Mouse (Mus musculus) hindlimb bud, embryonic 11.5 days (tissue): Measurements from ENCODE around the gene Fignl1.
A peak's percentile ranks its signal among the peaks of the same experiment; 100 is the strongest.

ENCODE experiments used
- DNase-seq: peaks from one replicate; pipeline ENCODE4 v3.0.0-alpha.2; 2012; ENCODE audit warnings: low read depth, low spot score; ENCODE audit errors: extremely low spot score

The Fignl1 gene

GRCm38 (mm10) chr11:11832755-11833084, 24.0 kb upstream of the Fignl1 start:
- no peak for DNase-seq

DNA sequence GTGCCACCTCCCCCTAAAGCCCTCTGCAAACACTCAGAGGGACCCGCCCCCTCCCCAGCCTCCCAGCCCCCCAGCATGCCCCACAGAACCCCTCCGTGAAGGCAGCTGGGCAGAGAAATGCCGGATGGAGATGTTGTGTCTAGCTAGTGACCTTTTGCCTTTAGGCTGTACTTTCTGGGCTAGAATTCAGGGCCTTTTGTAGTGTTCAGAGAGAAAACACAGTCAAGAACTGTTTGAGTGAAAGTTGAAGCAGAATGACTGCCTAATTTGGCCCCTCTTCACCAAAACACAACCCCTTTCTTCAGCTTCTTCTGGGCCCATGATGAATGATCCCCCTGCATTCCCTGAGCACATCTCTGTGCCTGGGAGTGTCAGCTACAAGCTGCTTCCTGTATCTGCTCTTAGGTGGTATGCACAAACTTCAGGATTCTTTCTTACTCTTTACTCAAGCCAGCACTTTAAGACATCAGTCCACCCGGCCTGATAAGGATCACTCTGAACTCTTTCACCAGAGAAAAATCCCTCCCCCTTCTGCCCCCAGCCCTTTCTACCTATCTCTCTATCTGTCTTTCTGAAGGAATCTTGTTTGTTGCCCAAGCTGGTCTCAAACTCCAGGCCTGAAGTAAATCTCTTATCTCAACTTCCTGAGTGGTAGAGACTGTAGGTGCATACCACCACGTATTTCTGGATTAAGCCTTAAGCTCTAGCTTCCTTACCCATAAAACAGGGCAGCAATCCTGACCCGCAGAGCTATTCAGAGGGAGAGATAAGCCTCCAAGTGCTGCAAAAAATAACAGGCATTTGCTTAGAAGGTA, 23.4 kb upstream of the Fignl1 start:
- DNase-seq: no peak

DNA sequence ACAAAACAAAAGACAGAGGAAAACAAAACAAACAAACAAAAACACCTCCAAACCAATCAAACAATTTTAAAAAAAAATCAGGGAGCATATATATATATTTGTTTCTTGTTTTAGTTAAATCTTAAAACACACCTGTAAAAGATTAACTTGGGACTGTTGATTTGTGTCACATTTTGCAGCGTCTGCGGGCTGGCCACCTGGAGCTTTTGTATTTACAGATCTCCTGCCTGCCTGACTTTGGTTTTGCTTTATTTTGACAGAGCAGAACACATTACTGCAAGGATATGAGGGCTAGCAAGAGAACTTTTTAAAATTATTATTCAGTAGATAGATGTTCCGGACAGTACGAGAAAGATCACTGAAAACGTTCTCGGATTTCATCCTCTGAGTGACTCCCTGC, 22.8 kb upstream of the Fignl1 start:
- DNase-seq: no peak

- no peak for DNase-seq
These were observed 22.2 kb upstream of the Fignl1 start for GRCm38 (mm10) chr11:11830884-11831495.

DNA sequence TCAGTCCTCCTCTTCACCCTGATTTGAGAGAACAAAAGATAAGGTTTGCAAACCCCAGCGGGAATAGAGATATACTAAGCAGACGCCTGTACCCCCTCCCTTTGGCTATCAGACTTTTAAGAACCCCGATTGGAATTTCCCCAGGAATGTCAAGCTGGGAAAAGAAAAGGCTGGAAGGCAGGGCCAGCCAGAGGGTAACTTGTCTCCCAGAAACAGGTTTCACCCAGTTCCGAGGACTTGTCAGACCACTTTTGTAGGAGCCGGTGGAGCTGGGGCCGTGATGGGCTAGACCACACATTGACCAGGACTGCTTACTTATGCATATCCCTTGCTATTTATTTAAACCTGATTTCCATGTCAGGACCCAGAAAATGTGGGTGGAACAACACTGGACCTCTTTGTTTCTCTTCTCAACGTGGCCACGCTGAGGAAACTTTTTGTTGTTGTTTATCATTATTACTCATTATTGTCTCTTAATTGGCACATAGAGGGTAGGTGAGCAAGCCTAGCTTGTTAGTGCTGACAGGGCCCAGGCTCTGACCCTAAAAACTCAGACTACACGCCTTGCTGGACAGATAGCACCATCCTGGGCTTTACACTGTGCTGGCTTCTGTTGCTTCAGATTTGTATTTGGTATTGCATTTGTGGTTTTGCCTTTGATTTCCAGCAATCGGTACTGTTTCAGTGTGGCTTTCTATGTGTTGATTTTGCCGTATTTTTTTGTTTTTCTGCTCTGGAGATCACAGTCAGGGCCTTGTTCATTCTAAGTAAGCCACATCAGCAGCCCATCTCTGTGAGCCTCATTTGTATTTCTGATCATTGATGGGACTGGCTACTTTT, 20.6 kb upstream of the Fignl1 start:
- DNase-seq: no peak

DNA sequence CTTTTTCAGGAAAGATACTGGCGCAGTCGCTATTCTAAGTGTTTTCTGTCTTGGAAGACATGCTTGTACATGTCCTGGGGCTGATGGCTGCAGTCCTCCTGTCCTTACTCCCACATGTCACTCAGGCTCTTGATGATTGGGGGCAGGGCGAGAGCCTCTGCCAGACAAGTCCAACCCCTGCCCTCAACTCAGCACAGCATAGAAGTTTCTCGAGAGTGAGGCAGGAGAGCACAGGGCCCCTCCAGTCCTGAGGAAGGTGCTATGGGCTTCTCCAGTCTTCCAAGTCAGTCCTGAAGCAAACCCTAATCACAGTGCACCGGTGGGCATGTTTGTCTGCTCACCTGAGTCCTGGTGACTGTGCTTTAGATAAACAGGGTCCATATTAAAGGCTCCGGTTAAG, 20.0 kb upstream of the Fignl1 start:
- DNase-seq: no peak

DNA sequence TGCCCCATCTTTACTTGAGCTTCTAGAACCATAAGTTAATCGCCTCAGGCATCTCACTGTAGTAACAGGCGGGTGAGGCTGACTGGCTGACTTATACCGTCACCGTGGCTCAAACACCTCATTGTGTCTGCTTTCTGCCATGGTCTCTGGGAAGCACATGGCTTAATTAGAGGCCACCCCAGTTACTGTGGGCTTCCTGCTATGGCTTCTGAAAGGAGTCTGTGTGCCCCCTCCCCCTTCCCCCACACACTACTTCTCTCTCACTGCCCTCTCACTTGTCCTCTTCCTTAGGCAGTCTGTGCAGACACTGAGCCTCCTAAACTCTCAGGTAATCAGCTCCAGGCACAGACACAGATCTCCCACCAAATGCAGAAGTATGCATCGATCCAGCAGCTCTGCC, 19.5 kb upstream of the Fignl1 start:
- DNase-seq: no peak

DNA sequence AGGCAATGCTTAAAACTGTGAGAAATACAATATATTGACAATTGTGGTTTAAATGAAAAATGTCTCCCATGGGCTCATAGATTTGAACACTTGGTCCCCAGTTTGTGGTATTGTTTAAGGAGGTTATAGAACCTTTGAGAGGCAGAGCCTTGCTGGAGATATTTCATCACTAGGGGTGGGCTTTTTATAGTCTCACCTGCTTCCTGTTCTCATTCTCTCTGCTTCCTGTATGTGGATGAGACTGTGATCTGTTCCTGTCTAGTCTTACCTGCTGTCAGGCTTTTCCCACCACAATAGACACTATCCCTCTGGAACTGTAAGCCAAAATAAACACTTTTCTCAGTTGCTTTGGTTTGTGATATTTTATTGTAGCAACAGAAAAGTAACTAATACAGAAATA, 17.7 kb upstream of the Fignl1 start:
- no peak for DNase-seq

GRCm38 (mm10) chr11:11825670-11826069, 16.9 kb upstream of the Fignl1 start:
- no peak for DNase-seq

DNA sequence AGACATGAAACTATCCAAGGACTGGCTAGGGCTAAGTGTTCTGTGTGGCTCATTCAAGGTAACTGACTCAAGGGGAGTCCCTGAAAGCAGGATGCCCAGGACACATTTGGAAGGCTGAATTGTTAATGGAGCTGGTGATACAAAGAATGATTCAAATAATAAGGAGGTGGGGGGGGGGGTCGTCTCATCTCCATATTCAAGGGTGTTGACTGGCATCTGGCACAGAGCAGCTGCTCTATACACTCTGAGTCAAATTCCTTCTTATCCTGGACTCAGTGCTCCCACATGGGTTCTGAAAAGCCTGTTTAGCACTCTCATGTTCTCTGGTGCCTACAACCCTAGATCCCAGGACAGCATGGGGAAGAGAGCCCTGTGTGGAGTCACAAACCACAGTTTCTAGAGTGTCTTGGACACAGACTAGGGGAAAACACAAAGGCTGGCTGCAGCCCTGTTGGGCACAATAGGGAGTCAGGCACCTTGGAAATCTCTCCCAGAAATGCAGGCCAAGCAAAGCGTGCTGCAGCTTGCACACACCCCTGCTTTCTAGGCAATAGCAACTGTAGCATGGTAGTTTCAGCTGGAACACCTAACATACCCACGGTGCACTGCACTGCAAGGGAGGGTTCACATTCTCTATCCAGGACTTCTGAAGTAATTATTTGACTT, 16.3 kb upstream of the Fignl1 start:
- DNase-seq: no peak

GRCm38 (mm10) chr11:11823980-11824911, 15.5 kb upstream of the Fignl1 start:
- no peak for DNase-seq

GRCm38 (mm10) chr11:11822181-11823095, 13.7 kb upstream of the Fignl1 start:
- DNase-seq: no peak

DNA sequence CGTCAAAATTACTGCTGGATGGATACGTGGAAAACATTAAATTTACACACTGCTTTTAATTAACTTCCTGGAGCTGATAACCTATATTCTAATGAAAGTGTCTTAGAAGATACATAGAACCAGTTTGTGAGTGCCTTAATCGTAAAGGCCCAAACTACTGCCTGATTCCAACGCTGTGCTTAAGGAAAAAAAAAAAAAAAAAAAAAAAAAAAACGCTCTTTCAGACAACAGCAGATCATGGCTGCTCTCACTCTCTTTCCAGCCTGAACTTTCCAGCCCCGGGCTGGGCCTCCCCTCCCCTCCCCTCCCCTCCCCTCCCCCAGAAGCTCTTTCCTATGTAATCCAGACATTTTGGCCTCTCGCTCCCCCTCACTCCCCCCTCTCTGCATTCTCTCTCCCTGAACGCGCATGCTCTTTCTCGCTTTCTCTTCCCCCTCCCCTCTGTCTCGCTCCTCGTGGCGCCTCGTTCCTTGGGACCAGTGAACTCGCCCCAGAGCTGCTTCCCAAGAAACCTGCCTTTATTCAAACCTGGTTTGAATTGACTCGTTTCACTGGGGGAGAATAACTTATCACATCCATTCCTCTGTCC, 12.7 kb upstream of the Fignl1 start:
- no peak for DNase-seq

GRCm38 (mm10) chr11:11820737-11821136, 12.0 kb upstream of the Fignl1 start:
- DNase-seq: no peak

GRCm38 (mm10) chr11:11820251-11820650, 11.5 kb upstream of the Fignl1 start:
- peak; percentile 99 for DNase-seq

DNA sequence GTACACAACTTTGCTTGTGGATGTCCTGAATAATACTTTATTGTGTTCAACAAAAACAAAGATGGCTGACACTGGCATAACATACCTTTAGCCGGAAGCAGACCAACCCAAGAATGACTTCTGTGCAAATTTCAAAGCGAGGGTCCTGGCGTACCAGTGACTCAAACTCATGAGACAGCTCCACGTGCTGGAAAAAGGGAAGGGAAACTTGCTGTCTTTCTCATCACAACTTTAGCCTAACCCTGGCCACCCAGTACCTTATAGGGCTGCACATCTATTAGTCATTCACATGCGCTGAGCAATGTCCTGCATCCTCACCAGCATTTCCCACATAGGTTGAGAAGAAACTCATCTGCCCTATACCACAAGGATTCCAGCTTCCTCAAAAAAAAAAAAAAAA, 10.4 kb upstream of the Fignl1 start:
- DNase-seq: no peak

DNA sequence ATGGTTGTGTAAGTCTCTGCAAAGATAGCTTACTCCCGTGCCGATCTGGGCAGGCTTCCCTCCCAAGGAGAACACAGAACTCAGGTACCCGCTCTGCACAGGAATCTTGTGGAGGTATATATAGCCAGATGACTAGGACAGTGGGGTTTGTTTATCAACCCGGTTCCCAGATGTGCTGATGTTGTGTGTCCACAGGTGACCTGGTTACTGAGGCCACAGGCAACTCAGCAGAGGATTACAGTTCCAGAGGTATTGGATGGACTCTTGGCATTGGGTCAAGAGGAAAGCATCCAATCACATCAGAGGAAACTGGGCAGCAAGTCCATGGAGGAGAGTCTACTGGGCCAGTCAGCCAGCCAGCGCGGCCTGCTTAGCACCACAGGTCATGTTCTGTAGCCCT, 10.0 kb upstream of the Fignl1 start:
- DNase-seq: no peak

DNA sequence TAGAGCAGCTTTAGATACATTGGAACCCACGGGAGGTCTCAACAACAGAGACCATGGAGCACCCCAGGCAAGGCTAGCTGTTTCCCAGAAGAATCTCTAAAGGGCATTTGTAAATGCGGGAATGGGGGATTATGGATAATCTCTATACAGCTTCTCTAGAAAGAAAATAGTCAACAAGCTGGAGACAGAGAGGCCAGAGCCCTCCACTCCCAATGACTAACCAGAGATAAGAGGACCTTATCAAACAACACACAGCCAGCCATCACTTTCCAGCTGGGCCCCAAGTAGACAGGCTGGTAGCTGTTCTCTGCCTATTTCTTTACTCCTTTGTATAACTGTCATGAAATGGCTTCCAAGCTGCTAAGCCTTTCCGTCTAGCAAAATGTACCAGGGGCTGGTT, 7.0 kb upstream of the Fignl1 start:
- DNase-seq: no peak

GRCm38 (mm10) chr11:11811906-11812480, 3.2 kb upstream of the Fignl1 start:
- DNase-seq: no peak
